Mouse (Mus musculus): ENCODE measurements around the gene Ptprt.

GRCm38 (mm10) chr2:161513256-161513655, 1147.7 kb downstream of the Ptprt start:
- no peak for TF ChIP-seq CTCF (IDR thresholded peaks at IDR 0.05; ENCODE audit: extremely low read depth, insufficient read length, insufficient replicate concordance, low read depth, low read length)
- no peak for TF ChIP-seq POLR2A (IDR thresholded peaks at IDR 0.05; ENCODE audit: low read depth, low read length)
